Mouse (Mus musculus) cortical plate, adult 2 months (tissue): ENCODE measurements around the gene Grin2b.

ENCODE experiments used
- CTCF ChIP-seq: fragments of 200-500 bp; IDR thresholded peaks from 2 replicates; pipeline ENCODE4 v1.5.1; 2011; ENCODE audit warnings: mild to moderate bottlenecking, control low read depth, low read length; ENCODE audit not compliant: insufficient read depth; ENCODE audit errors: extremely low read depth
- POLR2A ChIP-seq: fragments of 200-500 bp; IDR thresholded peaks from 2 replicates; pipeline ENCODE4 v1.6.1; 2011; ENCODE audit warnings: mild to moderate bottlenecking, low read length, control low read depth; ENCODE audit not compliant: insufficient read depth; ENCODE audit errors: extremely low read depth

GRCm38 (mm10) chr6:135907137-135907536 is 266.2 kb downstream of the Grin2b start:
- TF ChIP-seq CTCF (no peak), POLR2A (no peak)
